Mouse (Mus musculus) limb, embryonic 12.5 days (tissue): ENCODE results near the gene Nmd3. TPM values are rescaled to one million over a fixed set of nuclear protein-coding genes. Genes with fewer than 3 reads are reported as not detected.

ENCODE experiments used
- polyA plus RNA-seq: library from polyadenylated mRNA; unstranded; fragments of >200 nt; fragmentation: Nextera tagmentation; extraction: Ambion mirVana; gene quantifications from 2 replicates; pipeline ENCODE4 v1.2.1, GENCODE M21; 2016

Gene Nmd3
- polyA plus RNA-seq, 1 experiment from 2014 or later, result 127 TPM

Other genes with a start within 250 kb of the Nmd3 start
- 34.8 and 35.1 TPM in 2 replicates for gene B3galnt1, start 123.0 kb upstream of the Nmd3 start, polyA plus RNA-seq
- 0.19 TPM in 1 of 2 replicates, not detected in the other for gene Sptssb, start 138.0 kb downstream of the Nmd3 start, polyA plus RNA-seq